Mouse (Mus musculus): Measurements from ENCODE around the gene Stk17b.

The Stk17b gene

GRCm38 (mm10) chr1:53784721-53785418 lies at the start of gene Stk17b:
Stk17b (minus strand) TSS chr1:53785224.
- peak; percentile 90 to 94 for DNase-seq (ENCODE audit: low spot score in 2 of 2)

GRCm38 (mm10) chr1:53830286-53830685 lies 45.3 kb upstream of the Stk17b start:
- DNase-seq (ENCODE audit: low spot score in 2 of 2) = no peak

- no peak for DNase-seq (ENCODE audit: low spot score in 2 of 2)
Observed at GRCm38 (mm10) chr1:53829089-53829488, 44.1 kb upstream of the Stk17b start.

GRCm38 (mm10) chr1:53824446-53825337 lies 39.7 kb upstream of the Stk17b start:
- DNase-seq (ENCODE audit: low spot score in 2 of 2) = no peak

- DNase-seq (ENCODE audit: low spot score in 2 of 2) = no peak
Observed at GRCm38 (mm10) chr1:53823687-53824445, 38.8 kb upstream of the Stk17b start.

- no peak for DNase-seq (ENCODE audit: low spot score in 2 of 2)
Observed at GRCm38 (mm10) chr1:53821983-53822382, 37.0 kb upstream of the Stk17b start.

- DNase-seq (ENCODE audit: low spot score in 2 of 2) = no peak
Observed at GRCm38 (mm10) chr1:53820041-53820632, 35.1 kb upstream of the Stk17b start.

GRCm38 (mm10) chr1:53818072-53818862 lies 33.2 kb upstream of the Stk17b start:
- no peak for DNase-seq (ENCODE audit: low spot score in 2 of 2)

- no peak for DNase-seq (ENCODE audit: low spot score in 2 of 2)
Observed at GRCm38 (mm10) chr1:53816353-53816752, 31.3 kb upstream of the Stk17b start.

GRCm38 (mm10) chr1:53814077-53814705 lies 29.2 kb upstream of the Stk17b start:
- DNase-seq (ENCODE audit: low spot score in 2 of 2) = no peak

GRCm38 (mm10) chr1:53811919-53812318 lies 26.9 kb upstream of the Stk17b start:
- DNase-seq (ENCODE audit: low spot score in 2 of 2) = no peak

- no peak for DNase-seq (ENCODE audit: low spot score in 2 of 2)
Observed at GRCm38 (mm10) chr1:53808229-53808628, 23.2 kb upstream of the Stk17b start.

GRCm38 (mm10) chr1:53797811-53798210 lies 12.8 kb upstream of the Stk17b start:
- no peak for DNase-seq (ENCODE audit: low spot score in 2 of 2)

GRCm38 (mm10) chr1:53797074-53797473 lies 12.1 kb upstream of the Stk17b start:
- no peak for DNase-seq (ENCODE audit: low spot score in 2 of 2)

GRCm38 (mm10) chr1:53796271-53796670 lies 11.2 kb upstream of the Stk17b start:
- DNase-seq (ENCODE audit: low spot score in 2 of 2) = no peak

- DNase-seq (ENCODE audit: low spot score in 2 of 2) = no peak
Observed at GRCm38 (mm10) chr1:53795591-53795990, 10.6 kb upstream of the Stk17b start.

GRCm38 (mm10) chr1:53795081-53795480 lies 10.1 kb upstream of the Stk17b start:
- no peak for DNase-seq (ENCODE audit: low spot score in 2 of 2)

- no peak for DNase-seq (ENCODE audit: low spot score in 2 of 2)
Observed at GRCm38 (mm10) chr1:53794279-53794678, 9.3 kb upstream of the Stk17b start.

GRCm38 (mm10) chr1:53791343-53791742 lies 6.3 kb upstream of the Stk17b start:
- no peak for DNase-seq (ENCODE audit: low spot score in 2 of 2)

GRCm38 (mm10) chr1:53784291-53784720 lies 718 bp downstream of the Stk17b start:
- DNase-seq (ENCODE audit: low spot score in 2 of 2) = peak in 1 of 2 experiments; percentile 21
